22 mouse cellular contexts compared by ENCODE assay signal in genomic region chr11:108277096-108277495, GRCm38 (mm10).
DNase-seq lines count a peak whose midpoint lies in the region; ATAC-seq lines count a peak whose summit lies in the region.
"Had no signal": no experiment of that assay in that cellular context is flagged by ENCODE, and none has a peak within 500 bp of the region (broad histone marks: within the 10 kb centered on the region; RNA-seq: fewer than 3 reads in every experiment).

No protein-coding gene starts in this region.

- no peak overlapping the region for H3K4me3 ChIP-seq in lung, embryonic 16.5 days (ENCODE audit: low read length)
- H3K4me3 ChIP-seq: embryonic facial prominence, embryonic 12.5 days; forebrain, embryonic 13.5 days; gastrocnemius, adult 2 months; layer of hippocampus, adult 2 months; myocyte had no signal

- H3K4me2 ChIP-seq in lung, embryonic 16.5 days (ENCODE audit: low read depth, low read length), result no peak overlapping the region
- H3K4me2 ChIP-seq: embryonic facial prominence, embryonic 12.5 days; forebrain, embryonic 13.5 days; heart, embryonic 11.5 days had no signal

- peaks cover 22% of the 10 kb centered on the region for H3K4me1 ChIP-seq in lung, embryonic 16.5 days (replicated peaks; ENCODE audit: control insufficient read depth, insufficient read depth, low read length)

- H3K36me3 ChIP-seq in lung, embryonic 16.5 days (ENCODE audit: control insufficient read depth, insufficient read depth, low read length), result no peaks in the 10 kb centered on the region
- H3K36me3 ChIP-seq: embryonic facial prominence, embryonic 12.5 days had no signal

- H3K27ac ChIP-seq in lung, embryonic 16.5 days (ENCODE audit: low read length), result 0 out of 2 replicates have a peak overlapping the region, but pooled peaks have one; percentile 7
- H3K27ac ChIP-seq: embryonic facial prominence, embryonic 12.5 days; forebrain, embryonic 13.5 days; gastrocnemius, adult 2 months; layer of hippocampus, adult 2 months had no signal

- peak; percentile 92 for DNase-seq in heart, adult 11 months
- no peak for DNase-seq in heart, postnatal 36 days
- DNase-seq in lung, postnatal 14 days, result no peak
- DNase-seq in 3T3-L1 (ENCODE audit: low read depth, low spot score), result peak; percentile 68
- DNase-seq in frontal cortex, postnatal 25 days (ENCODE audit: low spot score in 2 of 2), result no peak
- no peak for DNase-seq in gastrocnemius, adult 8-10 months (ENCODE audit: low spot score in 2 of 2)
- DNase-seq: adrenal gland, adult 8-10 months; cerebellum, adult 11-12 months; gastrocnemius, adult 2 months; kidney, adult 8-10 months; kidney, postnatal 25 days; layer of hippocampus, postnatal 36 days; midbrain, embryonic 14.5 days had no signal

- H3K9me3 ChIP-seq in lung, embryonic 16.5 days (ENCODE audit: control insufficient read depth, low read length), result no peaks in the 10 kb centered on the region
- H3K9me3 ChIP-seq: embryonic facial prominence, embryonic 12.5 days; forebrain, embryonic 13.5 days had no signal

- intact Hi-C loops in heart, postnatal 36 days (cut with DNase I), result no loop called here

- H3K27me3 ChIP-seq in lung, embryonic 16.5 days (ENCODE audit: control insufficient read depth, insufficient read depth, low read depth, low read length), result no peaks in the 10 kb centered on the region
- H3K27me3 ChIP-seq: embryonic facial prominence, embryonic 12.5 days; forebrain, embryonic 13.5 days had no signal

- WGBS in lung, embryonic 16.5 days, result 80% methylated on average over 8 of the region's 8 CpGs

- ATAC-seq in lung, embryonic 16.5 days (ENCODE audit: low read depth), result peak; percentile 64
- ATAC-seq in common myeloid progenitor, adult 5-6 weeks (replicated peaks; ENCODE audit: low read depth, poor library complexity, severe bottlenecking), result peak; percentile 42
- ATAC-seq: activated CD4-positive, CD25-positive, alpha-beta regulatory T cell, adult 4 months; forebrain, embryonic 13.5 days; inflammation-experienced regulatory T-cells, adult 6 months had no signal

- H3K9ac ChIP-seq in lung, embryonic 16.5 days (ENCODE audit: low read length), result no peak overlapping the region
- H3K9ac ChIP-seq: embryonic facial prominence, embryonic 12.5 days; forebrain, embryonic 13.5 days had no signal

Comparison
In these comparisons a context has a peak if more than half of its experiments do, and no peak if none do; other contexts are left out.
1. DNase-seq: peak in heart, adult 11 months (single experiment) and 3T3-L1 (single experiment); none in heart, postnatal 36 days (0 of 2), lung, postnatal 14 days (single experiment), frontal cortex, postnatal 25 days (0 of 2) and gastrocnemius, adult 8-10 months (0 of 2).